ENCODE assay signal across 8 mouse cellular contexts in genomic region chr2:180118661-180119438, GRCm38 (mm10). TPM values are rescaled to one million over a fixed set of nuclear protein-coding genes. Genes with fewer than 3 reads are reported as not detected.
A peak's percentile ranks its signal among the peaks of the same experiment; 100 is the strongest.
DNase-seq lines count a peak whose midpoint lies in the region; ATAC-seq and TF ChIP-seq lines count a peak whose summit lies in the region.

Osbpl2 (plus strand) TSS chr2:180119306.

- peaks cover 4% of the 10 kb centered on the region for H3K9me3 ChIP-seq in megakaryocyte, embryonic 14.5 days

- peaks cover 20% of the 10 kb centered on the region for H3K4me1 ChIP-seq in cortical plate, adult 2 months (ENCODE audit: control insufficient read depth, insufficient read depth, low read length)
- H3K4me1 ChIP-seq in megakaryocyte, embryonic 14.5 days, result peaks cover 65% of the 10 kb centered on the region

- 0 out of 2 replicates have a peak within 1 kb of the TSS, but pooled peaks have one; percentile 5 for H3K27ac ChIP-seq in cortical plate, adult 2 months (ENCODE audit: insufficient read depth, low read length)

- peak; percentile 97 for ATAC-seq in activated CD4-positive, CD25-positive, alpha-beta regulatory T cell, adult 4 months

- TF ChIP-seq POLR2A in cortical plate, adult 2 months (IDR thresholded peaks at IDR 0.05; ENCODE audit: extremely low read depth, insufficient read depth, low read length), result peak; percentile 62; the same call in 1 of the 2 replicates

- peak within 1 kb of the TSS; percentile 75 for H3K4me3 ChIP-seq in cortical plate, adult 2 months (ENCODE audit: insufficient read depth, low read length)
- peak within 1 kb of the TSS; percentile 95 for H3K4me3 ChIP-seq in megakaryocyte, embryonic 14.5 days (replicated peaks)

- peaks cover 8% of the 10 kb centered on the region for H3K27me3 ChIP-seq in megakaryocyte, embryonic 14.5 days (replicated peaks)

- DNase-seq in gastrocnemius, adult 8-10 months (ENCODE audit: low spot score in 2 of 2), result peak; percentile 100
- DNase-seq in hindlimb bud, embryonic 11.5 days (ENCODE audit: extremely low spot score, low read depth, low spot score), result peak; percentile 87
- DNase-seq in left cerebral cortex, adult 8-10 months (ENCODE audit: low spot score in 2 of 2), result peak; percentile 99 to 100
- peak; percentile 100 for DNase-seq in right cerebral cortex, postnatal 10 days (ENCODE audit: low spot score in 2 of 2)
- peak; percentile 96 for DNase-seq in urinary bladder, postnatal 25 days (ENCODE audit: low spot score)

- H3K36me3 ChIP-seq in megakaryocyte, embryonic 14.5 days (replicated peaks; ENCODE audit: low read length), result peaks cover 12% of the 10 kb centered on the region

- TF ChIP-seq CTCF in cortical plate, adult 2 months (IDR thresholded peaks at IDR 0.05; ENCODE audit: extremely low read depth, insufficient read depth, low read length), result no peak

RNA-seq across cellular contexts. Expression of gene Osbpl2, which starts in this region (rescaled TPM):
- 10 to 100 TPM; 19.3 to 21.4 TPM for polyA plus RNA-seq in activated CD4-positive, CD25-positive, alpha-beta regulatory T cell, adult 4 months (2017; shearing (Covaris generic))
- polyA plus RNA-seq in cortical plate, adult 2 months (2012; rRNA removed), result 45.3 and 48.2 TPM in 2 replicates
- total RNA-seq in gastrocnemius, adult 8-10 months (2022), result 10 to 100 TPM; 16.6 to 19.2 (median 18.1) TPM
- 10 to 100 TPM; 56.0 to 59.0 (median 58.3) TPM for total RNA-seq in left cerebral cortex, adult 8-10 months (2022)
- polyA plus RNA-seq in megakaryocyte, embryonic 14.5 days (2012; ENCODE audit: insufficient read depth, low replicate concordance), result 6.4 and 18.4 TPM in 2 replicates

Comparison
In these comparisons a context has a peak if more than half of its experiments do, and no peak if none do; other contexts are left out.
1. Peak in every context shown above with its lines: DNase-seq, ATAC-seq, H3K4me3 ChIP-seq and H3K27ac ChIP-seq.